Mouse (Mus musculus): ENCODE measurements around the gene 0610040J01Rik.
"Not testable (repeated sequence)": the region's sequence is repeated elsewhere in the genome, so short reads cannot be mapped to it uniquely, and the experiment has no call there.

Gene 0610040J01Rik

GRCm38 (mm10) chr5:63831054-63831453 lies 18.9 kb downstream of the 0610040J01Rik start:
- DNase-seq (ENCODE audit: low read depth): no peak

GRCm38 (mm10) chr5:63833955-63834354 lies 21.8 kb downstream of the 0610040J01Rik start:
- no peak for DNase-seq (ENCODE audit: low read depth)

- DNase-seq (ENCODE audit: low read depth): no peak
Measured at GRCm38 (mm10) chr5:63834435-63834834, 22.3 kb downstream of the 0610040J01Rik start.

- DNase-seq (ENCODE audit: low read depth): peak; percentile 1
Measured at GRCm38 (mm10) chr5:63837115-63837514, 25.0 kb downstream of the 0610040J01Rik start.

- no peak for DNase-seq (ENCODE audit: low read depth)
Measured at GRCm38 (mm10) chr5:63837851-63838250, 25.7 kb downstream of the 0610040J01Rik start.

GRCm38 (mm10) chr5:63839801-63840416 lies 27.7 kb downstream of the 0610040J01Rik start:
- no peak for DNase-seq (ENCODE audit: low read depth)

GRCm38 (mm10) chr5:63847080-63847479 lies 34.9 kb downstream of the 0610040J01Rik start:
- DNase-seq (ENCODE audit: low read depth): no peak

GRCm38 (mm10) chr5:63847541-63848226 lies 35.5 kb downstream of the 0610040J01Rik start:
- DNase-seq (ENCODE audit: low read depth): no peak

- no peak for DNase-seq (ENCODE audit: low read depth)
Measured at GRCm38 (mm10) chr5:63858901-63859300, 46.7 kb downstream of the 0610040J01Rik start.

GRCm38 (mm10) chr5:63867421-63867820 lies 55.3 kb downstream of the 0610040J01Rik start:
- DNase-seq (ENCODE audit: low read depth): no peak

GRCm38 (mm10) chr5:63872176-63872932 lies 60.2 kb downstream of the 0610040J01Rik start:
- DNase-seq (ENCODE audit: low read depth): no peak

- DNase-seq (ENCODE audit: low read depth): no peak
Measured at GRCm38 (mm10) chr5:63874880-63875279, 62.7 kb downstream of the 0610040J01Rik start.

GRCm38 (mm10) chr5:63876081-63876480 lies 63.9 kb downstream of the 0610040J01Rik start:
- no peak for DNase-seq (ENCODE audit: low read depth)

- no peak for DNase-seq (ENCODE audit: low read depth)
Measured at GRCm38 (mm10) chr5:63879026-63879425, 66.9 kb downstream of the 0610040J01Rik start.

- DNase-seq (ENCODE audit: low read depth): no peak
Measured at GRCm38 (mm10) chr5:63886292-63886691, 74.1 kb downstream of the 0610040J01Rik start.

GRCm38 (mm10) chr5:63886709-63887108 lies 74.5 kb downstream of the 0610040J01Rik start:
- DNase-seq (ENCODE audit: low read depth): peak; percentile 66

GRCm38 (mm10) chr5:63887111-63887510 lies 74.9 kb downstream of the 0610040J01Rik start:
- DNase-seq (ENCODE audit: low read depth): peak; percentile 38

GRCm38 (mm10) chr5:63891241-63891640 lies 79.1 kb downstream of the 0610040J01Rik start:
- DNase-seq (ENCODE audit: low read depth): no peak

GRCm38 (mm10) chr5:63891912-63892311 lies 79.7 kb downstream of the 0610040J01Rik start:
- no peak for DNase-seq (ENCODE audit: low read depth)

- not testable (repeated sequence) for DNase-seq (ENCODE audit: low read depth)
Measured at GRCm38 (mm10) chr5:63897001-63897819, 85.0 kb downstream of the 0610040J01Rik start.

GRCm38 (mm10) chr5:63897820-63898110 lies 85.6 kb downstream of the 0610040J01Rik start:
- no peak for DNase-seq (ENCODE audit: low read depth)

GRCm38 (mm10) chr5:63903329-63903728 lies 91.2 kb downstream of the 0610040J01Rik start:
- DNase-seq (ENCODE audit: low read depth): no peak

All from induced T-regulatory cell, adult 2 months (primary cell).